Mouse (Mus musculus): ENCODE results near the gene Gga1. TPM values are rescaled to one million over a fixed set of nuclear protein-coding genes. Genes with fewer than 3 reads are reported as not detected.

The Gga1 gene
- polyA plus RNA-seq, 1 experiment from 2014 or later, result 52.7 TPM

DNA sequence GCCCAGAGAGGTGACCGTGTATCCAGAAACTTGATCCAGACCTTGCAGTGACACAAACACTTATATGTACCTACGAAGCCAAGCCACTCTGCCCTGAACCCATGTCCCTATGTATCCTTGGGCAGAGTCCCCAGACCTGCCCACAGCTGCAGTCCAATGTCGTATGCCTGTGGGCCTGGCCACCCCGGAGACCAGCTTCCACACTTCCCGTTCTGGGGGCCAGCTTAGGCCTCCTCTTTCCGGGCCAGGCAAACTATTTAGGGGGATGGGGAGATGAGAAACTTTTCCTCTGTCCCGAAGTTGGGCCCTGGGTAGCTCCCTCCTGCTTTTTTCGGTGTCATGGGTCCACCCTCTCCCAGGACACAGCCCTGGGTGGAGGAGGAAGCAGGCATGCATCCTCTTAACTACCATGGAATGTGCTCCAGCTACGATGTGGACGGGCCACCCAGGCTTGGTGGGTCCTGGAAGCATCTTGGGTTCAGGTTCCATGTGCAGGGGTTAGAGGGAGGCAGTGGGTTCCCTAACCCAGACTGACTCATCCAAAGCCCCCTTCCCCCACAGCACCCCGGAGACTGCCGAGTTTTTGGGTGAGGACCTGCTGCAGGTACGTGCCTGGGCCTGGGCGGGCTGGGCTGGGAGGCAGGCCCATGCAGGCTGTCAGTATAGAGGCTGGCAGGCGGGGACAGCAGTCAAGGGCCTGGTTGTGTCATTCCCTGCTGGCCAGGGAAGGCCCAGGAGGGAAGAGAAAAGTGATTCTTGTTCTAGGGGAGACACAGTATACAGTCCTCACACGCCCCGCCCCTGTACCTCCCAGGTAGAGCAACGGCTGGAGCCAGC, 23.8 kb downstream of the Gga1 start:
- Histone ChIP-seq H3K4me2 (replicated peaks) (peak overlapping the region; percentile 94), H3K9ac (replicated peaks) (peak overlapping the region; percentile 43), H3K4me3 (peak overlapping the region; percentile 53), H3K27ac (replicated peaks) (no peak overlapping the region), H3K9me3 (no peaks in the 10 kb centered on the region), H3K4me1 (peaks cover 25% of the 10 kb centered on the region), H3K27me3 (peaks cover 40% of the 10 kb centered on the region), H3K36me3 (no peaks in the 10 kb centered on the region)
- no peak for ATAC-seq (ENCODE audit: low FRiP score, low read depth)
- WGBS, result 21% methylated on average over 18 of the region's 18 CpGs

DNA sequence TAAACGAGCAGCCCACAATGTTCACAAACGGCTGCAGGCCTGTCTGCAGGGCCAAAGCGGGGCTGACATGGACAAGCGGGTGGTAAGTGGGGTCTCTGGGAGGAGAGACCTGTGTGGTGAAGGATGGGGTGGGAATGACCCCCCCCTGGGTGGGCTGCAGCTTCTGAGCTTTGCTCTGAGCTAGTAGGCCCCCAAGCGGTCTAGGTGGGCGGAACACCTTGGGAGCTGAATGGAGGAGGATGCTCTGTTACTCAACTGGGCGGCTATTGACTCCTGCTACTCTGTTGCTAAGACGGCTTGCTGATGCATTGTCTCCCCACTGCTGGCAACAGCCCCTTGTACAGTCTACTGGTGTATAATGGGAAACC, 24.4 kb downstream of the Gga1 start:
- H3K9ac ChIP-seq (replicated peaks), result peak overlapping the region; percentile 43; the same call in 1 of the 2 replicates

DNA sequence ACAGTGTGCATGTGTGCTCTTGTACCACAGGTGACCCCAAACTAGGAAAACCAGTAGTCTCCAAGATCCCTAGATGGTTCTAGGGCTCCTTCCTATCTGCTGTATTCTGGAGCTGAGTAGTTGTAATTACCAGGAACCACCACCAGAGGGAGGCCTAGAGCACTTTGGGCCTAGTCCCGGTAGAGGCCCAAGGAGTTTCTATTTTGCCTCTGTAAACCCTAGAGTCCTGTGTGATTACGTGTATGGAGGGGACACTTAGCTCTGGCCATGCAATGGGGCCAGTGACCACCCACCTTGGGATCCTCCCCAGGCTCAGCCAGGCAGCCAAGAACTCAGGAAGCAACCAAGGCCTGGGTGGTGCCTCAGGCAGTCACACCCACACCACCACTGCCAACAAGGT, 26.3 kb downstream of the Gga1 start:
- 0 out of 2 replicates have a peak, but pooled peaks have one; percentile 4 for ATAC-seq (ENCODE audit: low FRiP score, low read depth)
- 8% methylated on average over 2 of the region's 2 CpGs for WGBS
- H3K4me2 ChIP-seq (replicated peaks), result no peak overlapping the region
- H3K9me3 ChIP-seq, result no peaks in the 10 kb centered on the region
- no peak overlapping the region for H3K4me3 ChIP-seq
- no peak overlapping the region for H3K27ac ChIP-seq (replicated peaks)
- no peak overlapping the region for H3K9ac ChIP-seq (replicated peaks)
- H3K36me3 ChIP-seq, result no peaks in the 10 kb centered on the region
- peaks cover 25% of the 10 kb centered on the region for H3K4me1 ChIP-seq
- H3K27me3 ChIP-seq, result peaks cover 39% of the 10 kb centered on the region

More for the DNA sequence above, 24.4 kb downstream of the Gga1 start:
- no peak overlapping the region for H3K4me3 ChIP-seq
- peak overlapping the region; percentile 94; the same call in 1 of the 2 replicates for H3K4me2 ChIP-seq (replicated peaks)
- H3K4me1 ChIP-seq, result peaks cover 25% of the 10 kb centered on the region
- H3K9me3 ChIP-seq, result no peaks in the 10 kb centered on the region
- WGBS, result 41% methylated on average over 8 of the region's 8 CpGs
- ATAC-seq (ENCODE audit: low FRiP score, low read depth), result no peak
- H3K27ac ChIP-seq (replicated peaks), result no peak overlapping the region
- H3K36me3 ChIP-seq, result no peaks in the 10 kb centered on the region
- peaks cover 40% of the 10 kb centered on the region for H3K27me3 ChIP-seq

GRCm38 (mm10) chr15:78908399-78908798, 31.4 kb downstream of the Gga1 start:
- Histone ChIP-seq H3K4me2 (replicated peaks) (no peak overlapping the region), H3K27me3 (peaks cover 4% of the 10 kb centered on the region; the same call in 1 of the 2 replicates), H3K27ac (replicated peaks) (no peak overlapping the region), H3K36me3 (no peaks in the 10 kb centered on the region), H3K4me3 (no peak overlapping the region), H3K9me3 (no peaks in the 10 kb centered on the region), H3K9ac (replicated peaks) (no peak overlapping the region), H3K4me1 (peaks cover 4% of the 10 kb centered on the region; the same call in 1 of the 2 replicates)
- ATAC-seq (ENCODE audit: low FRiP score, low read depth), result no peak
- WGBS, result 83% methylated on average over 7 of the region's 7 CpGs

GRCm38 (mm10) chr15:78908982-78909381, 32.0 kb downstream of the Gga1 start:
- Histone ChIP-seq H3K4me3 (no peak overlapping the region), H3K27ac (replicated peaks) (no peak overlapping the region)
- WGBS, result 85% methylated on average over 8 of the region's 8 CpGs

GRCm38 (mm10) chr15:78912040-78912439, 35.0 kb downstream of the Gga1 start:
- no peak overlapping the region for H3K27ac ChIP-seq (replicated peaks)
- WGBS, result 31% methylated on average over 9 of the region's 9 CpGs
- no peak for ATAC-seq (ENCODE audit: low FRiP score, low read depth)
- H3K36me3 ChIP-seq, result no peaks in the 10 kb centered on the region
- H3K27me3 ChIP-seq, result peaks cover 4% of the 10 kb centered on the region; the same call in 1 of the 2 replicates
- H3K4me2 ChIP-seq (replicated peaks), result no peak overlapping the region
- H3K9me3 ChIP-seq, result no peaks in the 10 kb centered on the region
- H3K9ac ChIP-seq (replicated peaks), result no peak overlapping the region
- H3K4me3 ChIP-seq, result no peak overlapping the region
- peaks cover 31% of the 10 kb centered on the region for H3K4me1 ChIP-seq

More at GRCm38 (mm10) chr15:78908982-78909381, 32.0 kb downstream of the Gga1 start:
- Histone ChIP-seq H3K4me2 (replicated peaks) (no peak overlapping the region), H3K9me3 (no peaks in the 10 kb centered on the region), H3K4me1 (peaks cover 4% of the 10 kb centered on the region; the same call in 1 of the 2 replicates), H3K36me3 (no peaks in the 10 kb centered on the region), H3K27me3 (peaks cover 4% of the 10 kb centered on the region; the same call in 1 of the 2 replicates), H3K9ac (replicated peaks) (no peak overlapping the region)
- ATAC-seq (ENCODE audit: low FRiP score, low read depth), result no peak

DNA sequence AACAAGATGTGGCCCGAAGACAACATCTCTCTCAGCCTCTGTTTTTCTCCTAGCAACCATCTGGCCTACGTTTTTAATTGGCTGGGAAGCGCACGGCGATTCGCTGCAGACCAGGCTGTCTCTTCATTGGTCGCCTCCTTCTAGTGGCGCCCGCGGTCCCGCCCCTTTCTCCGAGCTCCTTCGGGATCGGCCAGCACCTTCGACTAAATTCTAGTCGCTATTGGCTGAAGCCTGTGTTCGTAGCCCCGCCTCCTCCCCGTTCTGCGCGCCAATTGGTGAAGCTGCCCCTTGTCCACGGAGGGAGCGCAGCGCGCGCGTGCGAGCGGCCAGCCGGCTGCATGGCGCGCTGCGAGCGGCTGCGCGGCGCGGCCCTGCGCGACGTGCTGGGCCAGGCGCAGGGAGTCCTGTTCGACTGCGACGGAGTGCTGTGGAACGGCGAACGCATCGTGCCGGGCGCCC, 36.7 kb downstream of the Gga1 start, which contains the start of gene Pdxp:
TSS of gene Pdxp (plus strand) at position 288 of the 459 bp plus-strand sequence.
- whole genome bisulfite sequencing, result under 1% methylated on average over 51 of the region's 51 CpGs
- peak; percentile 93 for ATAC-seq (ENCODE audit: low FRiP score, low read depth)
- H3K4me1 ChIP-seq, result peaks cover 31% of the 10 kb centered on the region
- H3K27ac ChIP-seq (replicated peaks), result peak within 1 kb of the TSS; percentile 92
- H3K4me2 ChIP-seq (replicated peaks), result peak within 1 kb of the TSS; percentile 86
- H3K9ac ChIP-seq (replicated peaks), result peak within 1 kb of the TSS; percentile 76
- H3K27me3 ChIP-seq, result peaks cover 4% of the 10 kb centered on the region; the same call in 1 of the 2 replicates
- H3K36me3 ChIP-seq, result peaks cover 12% of the 10 kb centered on the region; the same call in 1 of the 2 replicates
- H3K9me3 ChIP-seq, result no peaks in the 10 kb centered on the region
- peak within 1 kb of the TSS; percentile 63 for H3K4me3 ChIP-seq

DNA sequence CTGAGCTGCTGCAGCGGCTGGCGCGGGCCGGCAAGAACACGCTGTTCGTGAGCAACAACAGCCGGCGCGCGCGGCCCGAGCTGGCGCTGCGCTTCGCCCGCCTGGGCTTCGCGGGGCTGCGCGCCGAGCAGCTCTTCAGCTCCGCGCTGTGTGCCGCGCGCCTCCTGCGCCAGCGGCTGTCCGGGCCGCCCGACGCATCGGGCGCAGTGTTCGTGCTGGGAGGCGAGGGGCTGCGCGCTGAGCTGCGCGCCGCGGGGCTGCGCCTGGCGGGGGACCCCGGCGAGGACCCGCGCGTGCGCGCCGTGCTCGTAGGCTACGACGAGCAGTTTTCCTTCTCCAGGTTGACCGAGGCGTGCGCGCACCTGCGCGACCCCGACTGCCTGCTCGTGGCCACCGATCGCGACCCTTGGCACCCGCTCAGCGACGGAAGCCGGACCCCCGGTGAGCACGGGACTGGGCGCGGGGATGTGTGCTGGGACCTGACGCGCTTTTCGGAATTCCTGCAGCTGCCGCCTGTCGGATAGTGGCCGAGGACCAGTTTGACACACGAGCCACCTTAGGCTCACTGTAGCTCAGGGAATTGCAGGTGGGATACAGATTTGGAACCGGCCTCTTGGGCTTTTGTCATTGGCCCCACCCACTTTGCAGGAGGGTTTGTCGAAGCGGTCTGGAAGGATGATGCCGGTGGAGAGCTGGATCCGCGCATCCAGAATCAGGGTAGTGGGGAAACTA, 37.3 kb downstream of the Gga1 start:
- Histone ChIP-seq H3K27me3 (peaks cover 4% of the 10 kb centered on the region; the same call in 1 of the 2 replicates), H3K9me3 (no peaks in the 10 kb centered on the region), H3K27ac (replicated peaks) (peak overlapping the region; percentile 92), H3K4me2 (replicated peaks) (peak overlapping the region; percentile 86), H3K9ac (replicated peaks) (peak overlapping the region; percentile 76), H3K4me3 (peak overlapping the region; percentile 63), H3K4me1 (peaks cover 31% of the 10 kb centered on the region), H3K36me3 (peaks cover 17% of the 10 kb centered on the region)
- WGBS, result under 1% methylated on average over 87 of the region's 87 CpGs
- ATAC-seq (ENCODE audit: low FRiP score, low read depth), result peak; percentile 59

GRCm38 (mm10) chr15:78914823-78915659, 38.1 kb downstream of the Gga1 start:
- Histone ChIP-seq H3K9me3 (no peaks in the 10 kb centered on the region), H3K27me3 (peaks cover 4% of the 10 kb centered on the region; the same call in 1 of the 2 replicates), H3K4me2 (replicated peaks) (peak overlapping the region; percentile 86), H3K4me1 (peaks cover 31% of the 10 kb centered on the region), H3K36me3 (peaks cover 20% of the 10 kb centered on the region), H3K9ac (replicated peaks) (peak overlapping the region; percentile 76), H3K4me3 (peak overlapping the region; percentile 63), H3K27ac (replicated peaks) (peak overlapping the region; percentile 92; the same call in 1 of the 2 replicates)
- 57% methylated on average over 8 of the region's 8 CpGs for WGBS
- no peak for ATAC-seq (ENCODE audit: low FRiP score, low read depth)

DNA sequence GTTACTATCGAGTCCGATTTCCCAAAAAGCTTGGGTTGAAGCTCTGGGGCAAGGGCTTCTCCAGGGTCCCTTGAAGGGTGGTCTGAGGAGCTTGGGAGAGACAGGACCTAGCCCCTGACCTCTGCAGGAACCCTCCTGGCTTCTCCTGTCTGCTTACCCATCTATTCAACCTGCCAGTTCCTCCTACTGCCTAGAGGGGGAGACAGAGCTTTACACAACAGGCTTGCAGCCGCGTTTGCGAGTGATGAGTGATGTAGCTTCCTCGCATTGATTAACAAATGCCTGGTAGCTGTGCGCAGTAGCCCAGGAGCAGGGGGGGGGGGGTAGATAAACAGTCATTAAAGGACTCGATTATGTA, 38.6 kb downstream of the Gga1 start:
- 9% methylated on average over 8 of the region's 8 CpGs for WGBS
- Histone ChIP-seq H3K27me3 (peaks cover 4% of the 10 kb centered on the region; the same call in 1 of the 2 replicates), H3K4me1 (peaks cover 31% of the 10 kb centered on the region), H3K36me3 (peaks cover 20% of the 10 kb centered on the region), H3K27ac (replicated peaks) (peak overlapping the region; percentile 15; the same call in 1 of the 2 replicates), H3K9me3 (no peaks in the 10 kb centered on the region), H3K4me3 (peak overlapping the region; percentile 63), H3K9ac (replicated peaks) (peak overlapping the region; percentile 76), H3K4me2 (replicated peaks) (peak overlapping the region; percentile 86)
- peak; percentile 17; the same call in 1 of the 2 replicates for ATAC-seq (ENCODE audit: low FRiP score, low read depth)

All from midbrain, embryonic 12.5 days (tissue).